Mouse (Mus musculus): ENCODE measurements around the gene Polrmt. TPM values are rescaled to one million over a fixed set of nuclear protein-coding genes. Genes with fewer than 3 reads are reported as not detected.
A peak's percentile ranks its signal among the peaks of the same experiment; 100 is the strongest.
"Not testable (repeated sequence)": the region's sequence is repeated elsewhere in the genome, so short reads cannot be mapped to it uniquely, and the experiment has no call there.

The Polrmt gene
- polyA plus RNA-seq, 1 experiment from 2014 or later, result 43.9 TPM

GRCm38 (mm10) chr10:79769329-79769728 is 22.9 kb upstream of the Polrmt start:
- WGBS, result 67% methylated on average over 4 of the region's 4 CpGs
- no peak for ATAC-seq
- Histone ChIP-seq H3K9ac (replicated peaks) (no peak overlapping the region), H3K4me3 (replicated peaks) (no peak overlapping the region), H3K4me1 (replicated peaks) (peaks cover 34% of the 10 kb centered on the region), H3K36me3 (no peaks in the 10 kb centered on the region), H3K9me3 (0 out of 2 replicates have a peak, but pooled peaks cover 2% of the 10 kb centered on the region), H3K27me3 (no peaks in the 10 kb centered on the region), H3K4me2 (replicated peaks) (no peak overlapping the region), H3K27ac (no peak overlapping the region)

GRCm38 (mm10) chr10:79768400-79768799 is 22.0 kb upstream of the Polrmt start:
- H3K4me3 ChIP-seq (replicated peaks), result no peak overlapping the region
- 0 out of 2 replicates have a peak, but pooled peaks cover 2% of the 10 kb centered on the region for H3K9me3 ChIP-seq
- no peaks in the 10 kb centered on the region for H3K36me3 ChIP-seq
- ATAC-seq, result no peak
- 0% methylated on average over 5 of the region's 5 CpGs for WGBS
- H3K9ac ChIP-seq (replicated peaks), result no peak overlapping the region
- no peak overlapping the region for H3K27ac ChIP-seq
- peak overlapping the region; percentile 97 for H3K4me2 ChIP-seq (replicated peaks)
- peaks cover 44% of the 10 kb centered on the region for H3K4me1 ChIP-seq (replicated peaks)
- no peaks in the 10 kb centered on the region for H3K27me3 ChIP-seq

- Histone ChIP-seq H3K27ac (peak overlapping the region; percentile 93), H3K9ac (replicated peaks) (peak overlapping the region; percentile 59), H3K36me3 (peaks cover under 1% of the 10 kb centered on the region; the same call in 1 of the 2 replicates), H3K4me1 (replicated peaks) (peaks cover 44% of the 10 kb centered on the region), H3K4me3 (replicated peaks) (peak overlapping the region; percentile 98), H3K27me3 (no peaks in the 10 kb centered on the region), H3K9me3 (0 out of 2 replicates have a peak, but pooled peaks cover 2% of the 10 kb centered on the region), H3K4me2 (replicated peaks) (peak overlapping the region; percentile 97)
- peak; percentile 84 for ATAC-seq
- 11% methylated on average over 40 of the region's 40 CpGs for WGBS
These were observed 21.2 kb upstream of the Polrmt start for GRCm38 (mm10) chr10:79767372-79768244.

GRCm38 (mm10) chr10:79766508-79767325 is 20.3 kb upstream of the Polrmt start, which contains the start of gene Rnf126:
Rnf126 (minus strand) TSS chr10:79766952.
- no peaks in the 10 kb centered on the region for H3K27me3 ChIP-seq
- peak within 1 kb of the TSS; percentile 93 for H3K27ac ChIP-seq
- H3K4me2 ChIP-seq (replicated peaks), result peak within 1 kb of the TSS; percentile 97
- H3K36me3 ChIP-seq, result peaks cover 9% of the 10 kb centered on the region
- peak; percentile 85 for ATAC-seq
- peak within 1 kb of the TSS; percentile 98 for H3K4me3 ChIP-seq (replicated peaks)
- H3K9ac ChIP-seq (replicated peaks), result peak within 1 kb of the TSS; percentile 97
- peaks cover 44% of the 10 kb centered on the region for H3K4me1 ChIP-seq (replicated peaks)
- H3K9me3 ChIP-seq, result no peaks in the 10 kb centered on the region
- WGBS, result under 1% methylated on average over 101 of the region's 101 CpGs

GRCm38 (mm10) chr10:79766001-79766507 is 19.7 kb upstream of the Polrmt start:
- H3K27me3 ChIP-seq, result no peaks in the 10 kb centered on the region
- peaks cover 16% of the 10 kb centered on the region for H3K36me3 ChIP-seq
- H3K4me1 ChIP-seq (replicated peaks), result peaks cover 44% of the 10 kb centered on the region
- H3K4me3 ChIP-seq (replicated peaks), result peak overlapping the region; percentile 98
- peak overlapping the region; percentile 93 for H3K27ac ChIP-seq
- ATAC-seq, result no peak
- H3K9me3 ChIP-seq, result no peaks in the 10 kb centered on the region
- 10% methylated on average over 16 of the region's 16 CpGs for WGBS
- peak overlapping the region; percentile 97 for H3K9ac ChIP-seq (replicated peaks)
- H3K4me2 ChIP-seq (replicated peaks), result peak overlapping the region; percentile 97

- Histone ChIP-seq H3K4me1 (replicated peaks) (peaks cover 44% of the 10 kb centered on the region), H3K4me2 (replicated peaks) (peak overlapping the region; percentile 97), H3K36me3 (peaks cover 24% of the 10 kb centered on the region), H3K27ac (no peak overlapping the region), H3K9ac (replicated peaks) (peak overlapping the region; percentile 97), H3K9me3 (no peaks in the 10 kb centered on the region), H3K27me3 (no peaks in the 10 kb centered on the region), H3K4me3 (replicated peaks) (peak overlapping the region; percentile 98)
- WGBS, result 60% methylated on average over 2 of the region's 2 CpGs
- no peak for ATAC-seq
These were observed 18.9 kb upstream of the Polrmt start for GRCm38 (mm10) chr10:79765228-79765745.

GRCm38 (mm10) chr10:79764234-79764633 is 17.9 kb upstream of the Polrmt start:
- no peak for ATAC-seq

GRCm38 (mm10) chr10:79762875-79763274 is 16.5 kb upstream of the Polrmt start:
- Histone ChIP-seq H3K36me3 (peaks cover 46% of the 10 kb centered on the region), H3K27me3 (no peaks in the 10 kb centered on the region), H3K4me1 (replicated peaks) (peaks cover 35% of the 10 kb centered on the region), H3K4me2 (replicated peaks) (no peak overlapping the region), H3K4me3 (replicated peaks) (no peak overlapping the region), H3K27ac (no peak overlapping the region), H3K9ac (replicated peaks) (0 out of 2 replicates have a peak overlapping the region, but pooled peaks have one; percentile 20), H3K9me3 (no peaks in the 10 kb centered on the region)
- ATAC-seq, result no peak
- 92% methylated on average over 3 of the region's 3 CpGs for WGBS

More at GRCm38 (mm10) chr10:79764234-79764633, 17.9 kb upstream of the Polrmt start:
- no peaks in the 10 kb centered on the region for H3K27me3 ChIP-seq
- no peaks in the 10 kb centered on the region for H3K9me3 ChIP-seq
- H3K4me2 ChIP-seq (replicated peaks), result no peak overlapping the region
- H3K4me3 ChIP-seq (replicated peaks), result no peak overlapping the region
- H3K27ac ChIP-seq, result no peak overlapping the region
- peak overlapping the region; percentile 20; the same call in 1 of the 2 replicates for H3K9ac ChIP-seq (replicated peaks)
- 93% methylated on average over 7 of the region's 7 CpGs for WGBS
- peaks cover 32% of the 10 kb centered on the region for H3K36me3 ChIP-seq
- peaks cover 44% of the 10 kb centered on the region for H3K4me1 ChIP-seq (replicated peaks)

GRCm38 (mm10) chr10:79760603-79761143 is 14.3 kb upstream of the Polrmt start:
- Histone ChIP-seq H3K36me3 (peaks cover 67% of the 10 kb centered on the region), H3K9ac (replicated peaks) (no peak overlapping the region), H3K9me3 (no peaks in the 10 kb centered on the region), H3K4me2 (replicated peaks) (no peak overlapping the region), H3K27me3 (0 out of 2 replicates have a peak, but pooled peaks cover under 1% of the 10 kb centered on the region), H3K27ac (no peak overlapping the region), H3K4me1 (replicated peaks) (peaks cover 25% of the 10 kb centered on the region), H3K4me3 (replicated peaks) (no peak overlapping the region)
- WGBS, result 92% methylated on average over 11 of the region's 11 CpGs
- no peak for ATAC-seq

- WGBS, result 89% methylated on average over 1 of the region's 1 CpGs
- H3K9me3 ChIP-seq; H3K27ac ChIP-seq; H3K4me3 ChIP-seq (replicated peaks); H3K9ac ChIP-seq (replicated peaks); H3K4me2 ChIP-seq (replicated peaks); H3K27me3 ChIP-seq; ATAC-seq: not testable (repeated sequence)
- Histone ChIP-seq H3K36me3 (peaks cover 68% of the 10 kb centered on the region), H3K4me1 (replicated peaks) (peaks cover 25% of the 10 kb centered on the region)
These were observed 13.3 kb upstream of the Polrmt start for GRCm38 (mm10) chr10:79759675-79760074.

- H3K9me3 ChIP-seq, result no peaks in the 10 kb centered on the region
- peaks cover 13% of the 10 kb centered on the region for H3K4me1 ChIP-seq (replicated peaks)
- ATAC-seq, result no peak
- H3K27me3 ChIP-seq, result 0 out of 2 replicates have a peak, but pooled peaks cover 3% of the 10 kb centered on the region
- H3K36me3 ChIP-seq, result peaks cover 58% of the 10 kb centered on the region
- whole genome bisulfite sequencing, result 93% methylated on average over 24 of the region's 24 CpGs
- no peak overlapping the region for H3K9ac ChIP-seq (replicated peaks)
- H3K4me2 ChIP-seq (replicated peaks), result no peak overlapping the region
- H3K4me3 ChIP-seq (replicated peaks), result no peak overlapping the region
- no peak overlapping the region for H3K27ac ChIP-seq
These were observed 10.3 kb upstream of the Polrmt start for GRCm38 (mm10) chr10:79756660-79757059.
